Mouse (Mus musculus) central nervous system, embryonic 14 days (tissue): ENCODE measurements around the gene 5330417H12Rik. TPM values are rescaled to one million over a fixed set of nuclear protein-coding genes. Genes with fewer than 3 reads are reported as not detected.

Source experiments
- polyA plus RNA-seq: library from polyadenylated mRNA; depleted of rRNA; stranded (reverse); fragments of >200 nt; gene quantifications from 2 replicates; pipeline ENCODE4 v1.2.3, GENCODE M21; 2012; rRNA removed

The 5330417H12Rik gene
- polyA plus RNA-seq = not detected in 2 replicates

DNA sequence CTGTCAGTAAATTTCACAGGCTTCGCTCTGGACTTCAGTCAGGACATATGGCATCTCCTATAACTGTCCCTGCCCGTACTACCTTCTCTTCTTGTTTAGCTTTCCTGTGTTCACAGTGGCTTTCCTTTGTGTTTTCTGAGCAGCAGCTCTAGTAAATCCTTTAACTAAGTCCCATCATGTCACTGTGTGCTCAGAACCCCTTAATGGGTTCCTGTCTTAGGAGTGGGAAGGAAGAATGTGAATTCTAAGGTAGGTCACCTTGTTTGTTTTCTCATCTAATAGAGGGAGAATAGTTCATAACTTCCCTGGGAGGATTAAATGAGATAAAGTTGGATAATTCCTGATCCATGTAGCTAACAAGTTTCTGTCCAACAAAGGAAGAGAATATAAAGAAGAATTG lies at the start of gene 5330417H12Rik:
TSS of gene 5330417H12Rik (minus strand) at position 101 of the 400 bp plus-strand sequence.

DNA sequence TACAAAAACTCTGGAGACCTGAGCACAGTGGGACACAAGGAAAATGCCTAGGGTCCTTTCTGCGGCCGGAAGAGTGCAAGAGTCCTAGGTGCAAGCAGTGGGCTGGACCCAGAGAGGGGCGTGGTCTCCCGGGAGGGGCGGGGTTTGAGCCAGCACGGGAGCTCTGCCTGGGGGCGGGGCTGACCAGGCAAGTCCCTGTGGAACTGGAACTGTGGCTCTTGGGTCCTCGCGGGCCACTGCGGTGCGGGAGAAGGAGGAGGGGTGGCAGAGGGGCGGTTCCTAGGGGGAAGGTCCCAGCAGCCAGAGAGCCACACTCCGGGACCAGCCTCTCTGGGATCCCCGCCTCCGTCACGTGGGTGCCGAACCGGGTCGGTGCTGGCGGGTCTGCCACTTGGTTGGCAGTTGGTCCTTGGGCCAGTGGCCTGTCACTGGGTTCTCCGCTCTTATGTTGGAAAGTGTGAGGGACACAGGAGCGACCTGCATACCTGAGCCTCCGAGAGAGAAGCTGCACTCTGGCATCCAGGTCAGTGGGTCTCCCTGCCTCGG lies 30.0 kb downstream of the 5330417H12Rik start, which contains the start of gene Ppfibp2:
TSS of gene Ppfibp2 (plus strand) at position 351 of the 546 bp plus-strand sequence.

Other genes starting within 250 kb of the 5330417H12Rik start
- 3.3 and 7.1 TPM in 2 replicates for gene Olfml1, start 57.7 kb downstream of the 5330417H12Rik start, polyA plus RNA-seq
- gene Ppfibp2, start 30.0 kb downstream of the 5330417H12Rik start, polyA plus RNA-seq = 3.2 and 6.2 TPM in 2 replicates
- 0.09 and 0.11 TPM in 2 replicates for gene Cyb5r2, start 132.9 kb upstream of the 5330417H12Rik start, polyA plus RNA-seq
- not detected in 2 replicates for gene Ovch2, start 176.0 kb upstream of the 5330417H12Rik start, polyA plus RNA-seq
- not detected in 2 replicates for gene Olfr467, start 187.1 kb upstream of the 5330417H12Rik start, polyA plus RNA-seq
- gene Olfr469, start 200.4 kb upstream of the 5330417H12Rik start, polyA plus RNA-seq = not detected in 2 replicates
- gene Olfr470, start 222.3 kb upstream of the 5330417H12Rik start, polyA plus RNA-seq = not detected in 2 replicates